Mouse (Mus musculus) bone marrow, adult 2 months (tissue): Measurements from ENCODE around the gene Eps8.

Experiments
- CTCF ChIP-seq: fragments of 200-500 bp; IDR thresholded peaks from 2 replicates; pipeline ENCODE4 v1.5.1; 2011; ENCODE audit warnings: low read length, control low read depth; ENCODE audit not compliant: control insufficient read depth, insufficient read depth
- POLR2A ChIP-seq: fragments of 200-500 bp; IDR thresholded peaks from 2 replicates; pipeline ENCODE4 v1.6.1; 2011; ENCODE audit warnings: low read depth, mild to moderate bottlenecking, control low read depth, low read length, borderline replicate concordance; ENCODE audit not compliant: control insufficient read depth

DNA sequence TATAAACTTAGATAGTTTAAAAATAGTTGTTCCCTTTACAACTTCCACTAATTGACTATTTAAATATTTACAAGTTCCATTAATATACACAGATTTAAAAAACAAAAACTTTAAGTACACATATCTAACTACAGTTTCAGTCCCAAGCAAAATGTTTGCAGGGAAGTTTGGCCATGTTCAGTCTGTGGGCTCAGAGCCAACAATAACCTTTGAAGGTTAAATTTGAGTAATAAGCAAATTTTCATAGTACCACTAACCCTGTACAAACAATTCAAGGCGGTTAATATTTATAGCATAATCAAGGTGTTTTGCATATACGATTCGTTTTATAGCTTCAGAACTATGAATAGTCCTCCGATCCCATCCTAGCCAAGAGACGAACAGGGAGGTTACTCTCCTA lies 84.7 kb downstream of the Eps8 start:
- TF ChIP-seq CTCF (no peak), POLR2A (no peak)
